Mouse (Mus musculus): Measurements from ENCODE around the gene Phc1.

GRCm38 (mm10) chr6:122297279-122298222, 42.8 kb downstream of the Phc1 start:
- TF ChIP-seq GATA1 (IDR thresholded peaks at IDR 0.05; ENCODE audit: borderline replicate concordance, low read length): no peak
- TF ChIP-seq CTCF (IDR thresholded peaks at IDR 0.05; ENCODE audit: low read depth, low read length): no peak
- no peak for TF ChIP-seq POLR2AphosphoS5 (IDR thresholded peaks at IDR 0.05; ENCODE audit: insufficient replicate concordance, low read depth, low read length)
- TF ChIP-seq GATA2 (IDR thresholded peaks at IDR 0.05; ENCODE audit: borderline replicate concordance, low read depth, low read length): no peak
- no peak for TF ChIP-seq TAL1 (conservative IDR thresholded peaks at IDR 0.05; ENCODE audit: low read depth, low read length)

Data from G1E (cell line).